Mouse (Mus musculus): ENCODE measurements at regions not wholly inside any gene's neighbourhood (a gene's known extent, or its start where the extent isn't known, plus 50 kb on each side); places are given as distances from the start of the nearest gene placed in this dataset.

- no peak overlapping the region for H3K27ac ChIP-seq
- DNase-seq (ENCODE audit: extremely low spot score in 1 of 2, low spot score in 2 of 2) = no peak
- H3K4me3 ChIP-seq = no peak overlapping the region
- no peak for TF ChIP-seq CTCF (IDR thresholded peaks at IDR 0.05)
- intact Hi-C loops (cut with DNase I) = no loop called here
Observed at GRCm38 (mm10) chr1:88816376-88816945, 114.4 kb upstream of the Arl4c start.

- Histone ChIP-seq H3K4me3 (no peak overlapping the region), H3K27ac (no peak overlapping the region)
- intact Hi-C loops (cut with DNase I) = no loop called here
- DNase-seq (ENCODE audit: extremely low spot score in 1 of 2, low spot score in 2 of 2) = peak in 1 of 2 experiments; percentile 11
- TF ChIP-seq CTCF (IDR thresholded peaks at IDR 0.05) = no peak
Observed at GRCm38 (mm10) chr1:88825215-88825614, 123.2 kb upstream of the Arl4c start.

DNA sequence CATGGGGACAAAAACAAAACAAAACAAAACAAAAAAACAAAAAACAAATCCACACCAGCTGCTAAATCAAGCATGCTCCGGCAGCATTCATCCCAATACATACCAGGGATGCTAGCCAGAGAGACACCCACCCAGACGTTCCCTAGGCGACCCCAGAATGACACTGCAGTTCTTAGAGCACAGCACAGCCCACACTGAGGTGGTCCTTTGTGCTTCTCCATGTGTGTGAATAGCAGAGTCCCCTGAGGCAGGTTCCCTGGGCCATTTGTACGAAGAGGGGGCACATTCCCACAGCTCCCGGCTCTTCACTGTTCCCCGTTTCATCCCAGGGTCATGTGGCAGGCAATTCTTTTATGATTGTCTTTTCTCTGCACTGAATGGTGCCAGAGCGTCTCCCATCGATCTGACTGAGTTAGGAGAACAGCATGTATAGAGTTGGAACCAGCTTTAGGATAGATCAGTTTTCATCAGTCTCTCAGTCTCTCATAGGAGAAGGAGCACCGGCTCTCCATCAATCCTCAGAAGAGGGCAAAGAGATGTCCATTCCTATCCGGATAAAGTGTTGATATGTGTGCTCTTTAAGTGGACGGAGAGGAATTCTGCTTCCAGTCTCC, 136.7 kb upstream of the Arl4c start:
- TF ChIP-seq CTCF (IDR thresholded peaks at IDR 0.05) = no peak
- intact Hi-C loops (cut with DNase I) = no loop called here
- H3K27ac ChIP-seq = no peak overlapping the region
- DNase-seq (ENCODE audit: extremely low spot score in 1 of 2, low spot score in 2 of 2) = no peak
- no peak overlapping the region for H3K4me3 ChIP-seq

DNA sequence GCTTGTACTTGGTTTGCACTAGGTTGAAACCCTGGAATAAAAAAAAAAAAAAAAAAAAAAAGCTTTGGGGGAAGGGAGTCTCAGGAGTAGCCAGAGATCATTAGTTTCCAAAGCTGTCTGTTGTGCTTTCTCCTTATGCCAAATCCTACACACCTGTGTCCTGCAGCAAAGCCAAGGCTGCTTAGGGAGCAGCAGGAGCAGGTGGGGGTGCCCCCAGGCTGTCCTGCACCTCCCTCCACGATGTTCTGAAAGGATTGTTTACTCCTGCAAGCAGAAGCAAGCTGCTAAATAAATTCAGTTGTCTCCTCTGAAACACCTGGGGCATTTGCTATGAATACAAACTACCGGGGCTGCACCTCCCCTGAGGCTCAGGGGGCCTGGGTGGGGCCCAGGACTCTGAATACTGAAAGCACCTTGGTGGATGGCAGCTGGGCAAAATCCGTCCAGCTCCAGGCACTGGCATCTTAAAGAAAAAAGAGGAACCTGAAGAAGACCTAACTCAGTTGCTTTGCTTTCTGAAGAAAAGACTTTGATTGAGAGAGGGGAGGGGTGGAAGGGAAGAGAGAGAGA, 137.5 kb upstream of the Arl4c start:
- Histone ChIP-seq H3K27ac (no peak overlapping the region), H3K4me3 (no peak overlapping the region)
- intact Hi-C loops (cut with DNase I) = no loop called here
- DNase-seq (ENCODE audit: extremely low spot score in 1 of 2, low spot score in 2 of 2) = no peak
- no peak for TF ChIP-seq CTCF (IDR thresholded peaks at IDR 0.05)

- intact Hi-C loops (cut with DNase I) = no loop called here
- no peak; the same call in 1 of the 2 replicates for TF ChIP-seq CTCF (IDR thresholded peaks at IDR 0.05)
- no peak for DNase-seq (ENCODE audit: extremely low spot score in 1 of 2, low spot score in 2 of 2)
- no peak overlapping the region for H3K4me3 ChIP-seq
- H3K27ac ChIP-seq = no peak overlapping the region
Observed at GRCm38 (mm10) chr1:88839977-88840628, 138.1 kb upstream of the Arl4c start.

GRCm38 (mm10) chr1:88840991-88841592, 139.1 kb upstream of the Arl4c start:
- H3K4me3 ChIP-seq = no peak overlapping the region
- intact Hi-C loops (cut with DNase I) = no loop called here
- DNase-seq (ENCODE audit: extremely low spot score in 1 of 2, low spot score in 2 of 2) = no peak
- H3K27ac ChIP-seq = no peak overlapping the region
- no peak for TF ChIP-seq CTCF (IDR thresholded peaks at IDR 0.05)

DNA sequence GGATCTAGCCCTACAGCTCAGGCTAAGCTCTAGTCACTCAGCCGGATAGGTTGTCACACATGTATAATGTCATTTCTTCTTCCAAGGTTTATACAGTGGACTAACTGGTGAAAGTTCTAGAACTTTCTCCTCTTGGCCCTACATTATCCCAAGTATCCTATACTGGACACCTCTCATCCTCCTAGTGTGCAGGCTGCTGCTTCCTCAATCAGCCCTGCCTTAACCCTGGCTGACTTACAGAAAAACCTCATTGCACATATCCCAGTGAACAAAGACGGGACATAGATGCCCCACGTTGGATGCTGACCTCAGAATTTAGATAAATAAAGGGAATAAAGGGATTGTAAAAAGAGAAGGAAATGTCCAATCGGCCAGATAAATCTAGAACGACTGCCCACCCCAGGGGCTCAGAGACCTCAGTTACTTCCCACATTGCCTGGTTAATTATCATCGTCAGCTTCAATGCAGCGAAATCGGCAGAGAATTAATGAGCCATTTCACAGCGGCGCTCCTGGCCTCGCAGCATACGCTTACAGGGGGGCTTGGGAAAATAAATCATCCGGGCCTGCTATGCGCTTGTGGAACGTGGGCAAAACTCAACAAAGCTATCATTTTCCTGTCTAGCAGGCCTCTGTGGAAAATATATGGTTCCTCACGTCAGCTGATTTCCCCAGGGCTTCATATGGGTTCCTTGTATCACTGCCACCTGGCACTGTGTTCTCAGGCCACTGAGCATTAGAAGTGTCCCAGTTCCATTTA, 145.5 kb upstream of the Arl4c start:
- no peak for TF ChIP-seq CTCF (IDR thresholded peaks at IDR 0.05)
- intact Hi-C loops (cut with DNase I) = no loop called here
- Histone ChIP-seq H3K4me3 (no peak overlapping the region), H3K27ac (no peak overlapping the region)
- DNase-seq (ENCODE audit: extremely low spot score in 1 of 2, low spot score in 2 of 2) = no peak

- intact Hi-C loops (cut with DNase I) = no loop called here
- H3K4me3 ChIP-seq = no peak overlapping the region
- DNase-seq (ENCODE audit: extremely low spot score in 1 of 2, low spot score in 2 of 2) = no peak
- H3K27ac ChIP-seq = no peak overlapping the region
- no peak for TF ChIP-seq CTCF (IDR thresholded peaks at IDR 0.05)
Observed at GRCm38 (mm10) chr1:88848246-88848645, 146.2 kb upstream of the Arl4c start.

DNA sequence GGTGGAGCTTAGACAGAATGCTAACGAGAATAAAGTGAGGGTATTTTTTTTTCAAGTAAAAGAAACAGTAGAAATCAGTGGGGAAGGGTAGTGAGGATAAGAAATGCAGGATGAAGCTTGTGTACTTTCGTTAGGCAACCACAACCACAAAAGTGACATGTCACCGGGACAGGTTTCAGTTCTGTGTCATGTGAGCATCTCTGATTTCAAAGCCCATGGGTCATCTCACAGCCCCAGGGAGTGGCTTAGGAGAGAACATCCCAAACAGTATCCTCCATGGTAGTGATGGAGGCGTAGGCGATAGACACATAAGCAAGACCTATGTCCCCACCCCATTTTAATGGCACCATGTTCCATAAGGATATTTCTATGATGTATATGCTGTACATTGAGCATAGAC, 147.4 kb upstream of the Arl4c start:
- DNase-seq (ENCODE audit: extremely low spot score in 1 of 2, low spot score in 2 of 2) = no peak
- TF ChIP-seq CTCF (IDR thresholded peaks at IDR 0.05) = no peak
- no peak overlapping the region for H3K4me3 ChIP-seq
- intact Hi-C loops (cut with DNase I) = no loop called here
- no peak overlapping the region for H3K27ac ChIP-seq

GRCm38 (mm10) chr1:88851931-88852330, 149.9 kb upstream of the Arl4c start:
- TF ChIP-seq CTCF (IDR thresholded peaks at IDR 0.05) = no peak
- Histone ChIP-seq H3K27ac (no peak overlapping the region), H3K4me3 (no peak overlapping the region)
- intact Hi-C loops (cut with DNase I) = no loop called here
- no peak for DNase-seq (ENCODE audit: extremely low spot score in 1 of 2, low spot score in 2 of 2)

DNA sequence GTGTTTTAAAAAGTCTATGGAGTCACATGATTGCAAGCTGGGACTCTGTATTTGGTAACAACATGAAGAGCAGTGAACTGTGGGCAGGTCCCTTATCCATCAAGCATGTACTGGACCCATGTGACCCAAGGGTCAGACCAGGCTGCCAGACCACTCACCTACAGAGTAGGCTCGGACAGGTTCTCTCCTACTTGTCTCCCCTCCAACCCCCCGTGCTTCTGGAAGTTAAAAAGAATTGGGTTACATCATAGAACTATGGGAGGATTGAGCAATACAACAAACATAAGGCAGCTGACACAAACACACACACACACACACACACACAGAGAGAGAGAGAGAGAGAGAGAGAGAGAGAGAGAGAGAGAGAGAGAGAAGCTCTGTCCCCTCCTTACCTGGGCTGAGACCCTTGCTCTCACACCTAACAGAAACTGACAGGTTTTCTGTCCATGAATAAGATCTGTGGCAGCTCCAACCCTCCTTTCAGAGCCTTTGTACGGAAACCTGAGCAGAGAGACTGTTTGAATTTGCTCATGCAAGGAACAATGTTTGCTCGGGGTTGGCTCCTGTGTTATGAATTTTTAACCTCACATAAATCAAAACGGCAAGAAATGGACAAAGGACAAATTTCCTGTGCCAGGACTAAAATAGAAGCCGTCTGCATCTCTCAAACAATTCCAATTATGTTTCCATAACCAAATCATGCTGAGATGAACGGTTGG, 159.0 kb upstream of the Arl4c start:
- Histone ChIP-seq H3K4me3 (no peak overlapping the region), H3K27ac (no peak overlapping the region)
- no peak for TF ChIP-seq CTCF (IDR thresholded peaks at IDR 0.05)
- no peak for DNase-seq (ENCODE audit: extremely low spot score in 1 of 2, low spot score in 2 of 2)
- intact Hi-C loops (cut with DNase I) = no loop called here

Data from left cerebral cortex, adult 2 months (tissue).